Mouse (Mus musculus): ENCODE measurements around the gene Coro6. TPM values are rescaled to one million over a fixed set of nuclear protein-coding genes. Genes with fewer than 3 reads are reported as not detected.

Gene Coro6
- polyA plus RNA-seq, 1 experiment: 7.9 TPM

- DNase-seq: no peak
- Histone ChIP-seq H3K36me3 (ENCODE audit: control insufficient read depth, insufficient read depth, low read length) (no peaks in the 10 kb centered on the region; the same call in 1 of the 2 replicates), H3K27ac (ENCODE audit: insufficient read depth, low read depth, low read length) (no peak overlapping the region), H3K4me3 (ENCODE audit: insufficient read depth, low read depth, low read length) (no peak overlapping the region), H3K4me1 (ENCODE audit: control insufficient read depth, insufficient read depth, low read length) (no peaks in the 10 kb centered on the region), H3K27me3 (replicated peaks; ENCODE audit: control insufficient read depth, insufficient read depth, low read length) (no peaks in the 10 kb centered on the region)
- no peak for TF ChIP-seq CTCF (conservative IDR thresholded peaks at IDR 0.05; ENCODE audit: insufficient read depth, insufficient read length, low read depth, low read length)
- no peak for TF ChIP-seq POLR2A (IDR thresholded peaks at IDR 0.05; ENCODE audit: low read depth, low read length)
- 98% methylated on average over 2 of the region's 2 CpGs for WGBS
Measured at GRCm38 (mm10) chr11:77437026-77437425, 25.2 kb upstream of the Coro6 start.

- DNase-seq: no peak
- WGBS: 84% methylated on average over 9 of the region's 9 CpGs
- Histone ChIP-seq H3K4me1 (ENCODE audit: control insufficient read depth, insufficient read depth, low read length) (peaks cover 4% of the 10 kb centered on the region), H3K27ac (ENCODE audit: insufficient read depth, low read depth, low read length) (no peak overlapping the region), H3K27me3 (replicated peaks; ENCODE audit: control insufficient read depth, insufficient read depth, low read length) (no peaks in the 10 kb centered on the region), H3K36me3 (ENCODE audit: control insufficient read depth, insufficient read depth, low read length) (no peaks in the 10 kb centered on the region; the same call in 1 of the 2 replicates), H3K4me3 (ENCODE audit: insufficient read depth, low read depth, low read length) (no peak overlapping the region)
- TF ChIP-seq CTCF (conservative IDR thresholded peaks at IDR 0.05; ENCODE audit: insufficient read depth, insufficient read length, low read depth, low read length) (no peak), POLR2A (IDR thresholded peaks at IDR 0.05; ENCODE audit: low read depth, low read length) (no peak)
Measured at GRCm38 (mm10) chr11:77440081-77440480, 22.1 kb upstream of the Coro6 start.

GRCm38 (mm10) chr11:77441020-77441419, 21.2 kb upstream of the Coro6 start:
- Histone ChIP-seq H3K4me3 (ENCODE audit: insufficient read depth, low read depth, low read length) (no peak overlapping the region), H3K27me3 (replicated peaks; ENCODE audit: control insufficient read depth, insufficient read depth, low read length) (no peaks in the 10 kb centered on the region), H3K4me1 (ENCODE audit: control insufficient read depth, insufficient read depth, low read length) (peaks cover 4% of the 10 kb centered on the region), H3K27ac (ENCODE audit: insufficient read depth, low read depth, low read length) (no peak overlapping the region), H3K36me3 (ENCODE audit: control insufficient read depth, insufficient read depth, low read length) (no peaks in the 10 kb centered on the region; the same call in 1 of the 2 replicates)
- TF ChIP-seq CTCF (conservative IDR thresholded peaks at IDR 0.05; ENCODE audit: insufficient read depth, insufficient read length, low read depth, low read length) (no peak), POLR2A (IDR thresholded peaks at IDR 0.05; ENCODE audit: low read depth, low read length) (no peak)
- 70% methylated on average over 8 of the region's 8 CpGs for whole genome bisulfite sequencing
- no peak for DNase-seq

- peak; percentile 81 for DNase-seq
- peak overlapping the region; percentile 81 for H3K27ac ChIP-seq (ENCODE audit: insufficient read depth, low read depth, low read length)
- no peak overlapping the region for H3K4me3 ChIP-seq (ENCODE audit: insufficient read depth, low read depth, low read length)
- H3K4me1 ChIP-seq (ENCODE audit: control insufficient read depth, insufficient read depth, low read length): peaks cover 7% of the 10 kb centered on the region
- no peaks in the 10 kb centered on the region for H3K27me3 ChIP-seq (replicated peaks; ENCODE audit: control insufficient read depth, insufficient read depth, low read length)
- WGBS: 35% methylated on average over 7 of the region's 7 CpGs
- H3K36me3 ChIP-seq (ENCODE audit: control insufficient read depth, insufficient read depth, low read length): no peaks in the 10 kb centered on the region; the same call in 1 of the 2 replicates
- TF ChIP-seq POLR2A (IDR thresholded peaks at IDR 0.05; ENCODE audit: low read depth, low read length) (no peak), CTCF (conservative IDR thresholded peaks at IDR 0.05; ENCODE audit: insufficient read depth, insufficient read length, low read depth, low read length) (no peak)
Measured at GRCm38 (mm10) chr11:77442186-77443170, 19.7 kb upstream of the Coro6 start.

GRCm38 (mm10) chr11:77444939-77445338, 17.3 kb upstream of the Coro6 start:
- Histone ChIP-seq H3K4me3 (ENCODE audit: insufficient read depth, low read depth, low read length) (no peak overlapping the region), H3K4me1 (ENCODE audit: control insufficient read depth, insufficient read depth, low read length) (peaks cover 7% of the 10 kb centered on the region), H3K36me3 (ENCODE audit: control insufficient read depth, insufficient read depth, low read length) (peaks cover 3% of the 10 kb centered on the region; the same call in 1 of the 2 replicates), H3K27ac (ENCODE audit: insufficient read depth, low read depth, low read length) (no peak overlapping the region), H3K27me3 (replicated peaks; ENCODE audit: control insufficient read depth, insufficient read depth, low read length) (no peaks in the 10 kb centered on the region)
- 24% methylated on average over 2 of the region's 2 CpGs for WGBS
- DNase-seq: peak; percentile 78
- no peak for TF ChIP-seq POLR2A (IDR thresholded peaks at IDR 0.05; ENCODE audit: low read depth, low read length)
- TF ChIP-seq CTCF (conservative IDR thresholded peaks at IDR 0.05; ENCODE audit: insufficient read depth, insufficient read length, low read depth, low read length): no peak

GRCm38 (mm10) chr11:77446628-77447041, 15.6 kb upstream of the Coro6 start:
- 30% methylated on average over 6 of the region's 6 CpGs for WGBS
- Histone ChIP-seq H3K4me3 (ENCODE audit: insufficient read depth, low read depth, low read length) (no peak overlapping the region), H3K36me3 (ENCODE audit: control insufficient read depth, insufficient read depth, low read length) (peaks cover 3% of the 10 kb centered on the region; the same call in 1 of the 2 replicates), H3K27ac (ENCODE audit: insufficient read depth, low read depth, low read length) (no peak overlapping the region), H3K4me1 (ENCODE audit: control insufficient read depth, insufficient read depth, low read length) (peaks cover 7% of the 10 kb centered on the region), H3K27me3 (replicated peaks; ENCODE audit: control insufficient read depth, insufficient read depth, low read length) (no peaks in the 10 kb centered on the region)
- TF ChIP-seq CTCF (conservative IDR thresholded peaks at IDR 0.05; ENCODE audit: insufficient read depth, insufficient read length, low read depth, low read length) (peak; percentile 52), POLR2A (IDR thresholded peaks at IDR 0.05; ENCODE audit: low read depth, low read length) (no peak)
- peak; percentile 80 for DNase-seq

- Histone ChIP-seq H3K4me3 (ENCODE audit: insufficient read depth, low read depth, low read length) (no peak overlapping the region), H3K4me1 (ENCODE audit: control insufficient read depth, insufficient read depth, low read length) (peaks cover 7% of the 10 kb centered on the region; the same call in 1 of the 2 replicates), H3K36me3 (ENCODE audit: control insufficient read depth, insufficient read depth, low read length) (peaks cover 3% of the 10 kb centered on the region; the same call in 1 of the 2 replicates), H3K27ac (ENCODE audit: insufficient read depth, low read depth, low read length) (peak overlapping the region; percentile 33; the same call in 1 of the 2 replicates), H3K27me3 (replicated peaks; ENCODE audit: control insufficient read depth, insufficient read depth, low read length) (no peaks in the 10 kb centered on the region)
- no peak for TF ChIP-seq POLR2A (IDR thresholded peaks at IDR 0.05; ENCODE audit: low read depth, low read length)
- TF ChIP-seq CTCF (conservative IDR thresholded peaks at IDR 0.05; ENCODE audit: insufficient read depth, insufficient read length, low read depth, low read length): no peak
- 73% methylated on average over 7 of the region's 7 CpGs for WGBS
- DNase-seq: peak; percentile 17
Measured at GRCm38 (mm10) chr11:77449224-77449623, 13.0 kb upstream of the Coro6 start.

Data from kidney, adult 2 months (tissue).